Mouse (Mus musculus): ENCODE data around the gene Smg6.

Smg6 gene

GRCm38 (mm10) chr11:75049807-75050206 is 124.2 kb downstream of the Smg6 start:
- no peak for DNase-seq

GRCm38 (mm10) chr11:75051239-75051638 is 125.6 kb downstream of the Smg6 start:
- DNase-seq = no peak

DNA sequence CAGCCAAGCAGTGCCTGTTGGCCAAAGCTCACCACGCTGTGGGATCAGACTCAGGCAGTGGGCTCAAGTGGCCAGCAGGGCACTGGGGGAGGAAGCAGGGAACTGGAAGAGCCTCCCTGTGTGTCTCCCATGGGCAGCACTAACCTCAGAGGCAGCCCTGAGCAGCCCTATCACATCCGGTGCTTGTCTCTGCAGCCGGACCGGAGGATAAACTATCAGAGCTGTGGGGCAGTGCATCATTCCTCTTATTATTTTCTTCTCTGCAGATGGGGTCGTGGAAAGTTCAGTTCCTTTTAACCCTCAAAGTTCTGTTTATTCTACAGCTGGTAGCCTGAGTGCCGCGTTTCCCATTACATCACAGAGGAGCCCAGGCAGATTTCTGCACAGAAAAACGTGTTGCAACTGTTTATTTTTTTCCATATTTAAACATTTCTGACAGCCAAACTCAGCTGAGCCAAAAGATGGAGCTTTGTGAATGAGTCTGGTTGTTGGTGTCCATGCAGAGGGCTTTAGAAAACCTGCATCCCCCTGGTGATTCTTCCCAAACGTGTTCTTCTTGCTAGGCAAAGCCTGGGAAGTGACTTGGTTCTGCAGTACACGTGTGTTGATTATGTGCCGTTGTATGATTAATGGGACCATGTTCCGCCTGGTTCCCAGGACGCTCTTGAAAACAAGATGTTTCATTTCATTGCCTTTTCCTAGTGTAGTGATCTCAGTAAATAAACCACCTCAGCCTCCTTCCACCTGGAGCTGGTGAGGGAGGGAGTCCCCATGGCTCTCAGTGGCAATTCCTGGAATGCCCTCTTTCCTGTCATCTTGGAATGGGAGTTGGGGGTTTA is 126.3 kb downstream of the Smg6 start:
- DNase-seq = no peak

DNA sequence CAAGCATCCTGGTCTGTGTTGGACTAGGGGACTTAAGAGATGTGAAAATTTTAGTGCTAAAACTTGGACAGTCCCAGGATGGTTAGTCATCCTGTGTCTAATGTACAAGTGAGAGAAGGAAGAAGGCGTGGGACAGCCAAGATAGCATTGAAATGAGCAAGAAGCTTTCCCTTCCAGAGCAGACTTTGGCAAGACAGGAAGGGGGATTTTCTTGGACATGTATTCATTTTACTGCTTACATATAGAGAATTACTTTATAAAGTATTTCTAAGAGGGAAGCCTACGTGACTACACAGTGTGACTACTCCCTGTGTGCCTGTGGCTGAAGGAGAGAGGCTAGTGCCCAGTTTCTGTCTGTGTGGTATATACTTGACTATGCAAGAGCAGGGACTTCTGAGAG is 127.4 kb downstream of the Smg6 start:
- DNase-seq = no peak

DNA sequence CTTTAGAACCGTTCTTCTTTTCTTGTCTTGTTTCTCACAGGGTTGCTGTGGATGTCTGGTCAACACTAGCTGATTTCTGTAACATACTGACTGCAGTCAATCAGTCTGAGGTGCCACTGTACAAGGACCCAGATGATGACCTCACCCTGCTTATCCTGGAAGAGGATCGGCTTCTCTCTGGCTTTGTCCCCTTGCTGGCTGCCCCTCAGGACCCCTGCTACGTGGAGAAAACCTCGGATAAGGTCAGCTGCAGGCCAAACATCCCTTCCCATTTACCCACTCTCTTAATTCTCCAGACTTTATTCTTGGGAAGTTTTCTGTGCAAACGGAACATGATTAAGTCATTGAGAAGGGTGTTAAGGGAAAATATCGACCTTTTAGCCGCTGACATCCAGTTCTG is 128.1 kb downstream of the Smg6 start:
- no peak for DNase-seq

GRCm38 (mm10) chr11:75054184-75054877 is 128.7 kb downstream of the Smg6 start:
- no peak for DNase-seq

DNA sequence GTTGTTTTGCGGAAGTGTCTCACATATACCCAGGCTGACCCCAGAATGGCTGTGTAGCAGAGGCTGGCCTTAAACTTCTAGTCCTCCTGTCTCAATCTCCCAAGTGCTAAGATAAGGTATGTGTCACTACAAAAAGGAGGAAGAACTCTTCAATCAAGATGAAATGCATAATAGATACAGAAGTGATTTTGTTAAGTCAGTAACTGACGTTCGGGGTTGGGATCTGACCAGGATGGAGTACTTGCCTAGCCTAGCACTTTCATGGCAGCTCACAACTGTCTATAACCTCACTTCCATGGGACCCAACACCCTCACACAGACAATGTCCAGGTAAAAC is 129.2 kb downstream of the Smg6 start:
- DNase-seq = no peak

DNA sequence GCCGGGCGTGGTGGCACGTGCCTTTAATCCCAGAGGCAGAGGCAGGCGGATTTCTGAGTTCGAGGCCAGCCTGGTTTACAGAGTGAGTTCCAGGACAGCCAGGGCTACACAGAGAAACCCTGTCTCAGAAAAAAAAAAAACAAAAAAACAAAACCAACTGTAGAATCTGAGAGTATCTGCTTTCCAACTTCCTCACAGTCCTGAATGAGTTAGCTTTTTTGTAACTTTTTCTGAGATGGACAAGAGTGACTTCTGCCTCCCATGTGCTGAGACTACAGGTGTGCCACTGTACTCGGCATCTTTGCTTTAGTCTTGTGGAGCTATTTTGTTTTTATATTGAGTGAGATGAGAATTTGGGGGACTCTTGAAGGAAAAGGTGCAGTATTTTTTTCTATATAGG is 137.0 kb downstream of the Smg6 start:
- no peak for DNase-seq

DNA sequence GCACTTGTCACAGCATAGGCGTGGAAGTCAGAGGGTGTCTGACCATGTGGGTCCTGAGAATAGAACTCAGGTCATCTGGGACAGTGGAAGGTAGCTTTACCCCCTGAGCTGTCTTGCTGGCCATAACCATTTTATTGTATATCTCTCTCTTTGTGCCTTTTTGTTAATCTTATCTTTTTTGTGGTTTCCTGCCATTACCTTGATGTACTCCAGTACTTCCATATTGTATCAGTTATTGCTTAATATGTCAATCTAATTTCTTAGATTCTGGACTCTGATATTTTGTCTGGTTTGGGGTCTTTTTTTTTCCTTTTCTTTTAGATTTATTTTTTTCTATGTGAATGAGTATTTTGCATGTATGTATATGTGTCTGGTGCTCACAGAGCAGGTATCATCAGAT is 138.6 kb downstream of the Smg6 start:
- DNase-seq = no peak

GRCm38 (mm10) chr11:75071352-75071751 is 145.7 kb downstream of the Smg6 start:
- DNase-seq = no peak

GRCm38 (mm10) chr11:75072932-75073625 is 147.5 kb downstream of the Smg6 start:
- DNase-seq = no peak

DNA sequence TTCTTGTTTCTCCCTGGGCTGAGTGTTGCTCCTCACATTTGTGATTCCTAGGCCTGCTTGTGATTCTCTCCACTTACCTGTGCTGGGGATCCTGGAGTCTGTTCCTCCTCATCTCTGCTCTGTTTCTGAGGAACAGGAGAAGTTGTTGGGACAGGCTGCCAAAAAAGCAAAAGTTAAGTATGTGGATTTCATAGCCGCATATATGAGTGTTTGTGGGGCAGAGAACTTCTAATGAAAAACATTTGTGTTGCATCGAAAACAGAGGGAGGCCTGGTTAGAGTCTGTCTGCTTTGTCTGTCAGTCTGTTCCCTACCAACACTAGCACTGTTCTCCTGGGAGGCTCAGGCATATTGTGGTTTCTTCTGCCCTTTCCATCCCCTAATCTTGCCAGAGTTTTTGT is 148.1 kb downstream of the Smg6 start:
- DNase-seq = no peak

GRCm38 (mm10) chr11:75074543-75074942 is 148.9 kb downstream of the Smg6 start:
- no peak for DNase-seq

DNA sequence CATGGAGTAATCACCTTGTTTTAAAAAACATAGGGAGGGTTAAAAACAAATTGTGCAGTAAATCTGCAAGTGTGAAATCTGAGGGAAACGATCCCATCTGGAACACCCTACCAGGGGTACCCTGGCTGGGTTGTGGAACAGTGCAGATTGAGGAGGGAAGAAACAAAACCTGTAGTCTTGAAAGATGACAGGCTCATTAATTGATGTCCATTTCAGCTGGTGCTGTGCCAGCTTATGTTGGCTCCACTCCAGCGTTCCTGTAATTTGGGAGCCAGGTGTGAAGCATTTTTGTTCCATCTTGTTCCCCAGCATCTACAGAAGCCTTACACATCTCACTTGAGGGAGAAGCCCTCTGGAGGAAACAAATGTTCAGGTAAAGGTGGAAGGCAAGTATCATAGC is 153.0 kb downstream of the Smg6 start:
- DNase-seq = peak; percentile 71 to 74

DNA sequence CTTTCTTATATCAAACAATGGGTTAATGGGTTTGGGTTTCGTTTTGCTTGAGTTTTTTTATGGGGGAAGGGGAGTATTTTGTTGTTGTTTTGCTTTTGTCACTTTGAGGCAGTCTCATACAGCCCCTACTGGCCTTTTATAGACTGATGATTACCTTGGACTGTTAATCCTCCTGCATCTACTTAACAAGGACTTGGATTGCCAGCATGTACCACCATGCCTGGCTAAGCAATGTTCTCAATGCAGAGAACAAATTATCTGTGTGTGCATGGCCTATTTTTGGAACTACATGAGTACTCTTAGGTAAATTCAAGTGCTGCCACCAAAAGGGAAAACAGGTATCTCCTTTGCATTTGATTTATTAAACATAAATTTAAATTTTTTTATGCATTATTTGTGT is 157.4 kb downstream of the Smg6 start:
- peak; percentile 11 to 13 for DNase-seq

- peak; percentile 32 to 38 for DNase-seq
These were observed 166.5 kb downstream of the Smg6 start for GRCm38 (mm10) chr11:75092159-75092558.

DNA sequence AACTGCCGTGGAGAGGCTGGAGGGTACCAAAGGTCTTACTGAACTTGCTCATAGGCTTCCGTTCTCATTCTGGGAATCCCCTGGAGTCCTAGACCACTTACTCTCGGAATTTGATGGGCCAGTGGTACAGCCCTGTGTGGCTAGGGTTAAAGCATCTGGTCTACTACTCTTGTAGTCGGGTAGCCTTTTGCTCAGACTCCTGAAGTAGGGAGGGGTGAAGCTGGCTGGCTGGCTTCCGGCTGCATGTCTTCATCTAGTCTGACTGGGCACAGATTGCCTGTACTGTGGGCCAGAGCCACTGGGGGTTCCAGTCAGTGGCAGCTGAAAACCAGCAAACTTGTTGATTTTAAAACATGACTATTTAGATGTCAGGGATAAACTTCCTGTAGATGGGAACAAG is 167.0 kb downstream of the Smg6 start:
- DNase-seq = peak; percentile 72 to 73

DNA sequence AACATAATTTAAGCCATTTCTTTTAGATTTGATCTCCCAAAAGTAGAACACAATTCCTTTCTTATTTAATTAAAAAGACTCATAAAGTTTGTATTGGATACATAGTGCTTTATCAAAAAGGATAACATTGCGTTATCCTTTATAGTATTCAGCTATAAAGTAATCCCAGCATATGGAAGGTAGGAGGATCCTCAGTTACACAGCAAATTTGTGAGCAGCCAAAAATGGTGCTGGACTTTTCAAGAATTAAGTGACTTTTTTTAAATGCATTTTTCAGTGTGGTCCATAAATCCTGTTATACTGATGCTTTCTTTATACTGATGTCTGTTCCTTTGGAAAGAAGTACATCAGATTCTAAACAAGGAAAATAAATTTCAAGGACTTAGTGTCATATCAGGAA is 169.1 kb downstream of the Smg6 start:
- no peak for DNase-seq

- DNase-seq = peak; percentile 26 to 50
These were observed 177.2 kb downstream of the Smg6 start for GRCm38 (mm10) chr11:75102763-75103339.

- DNase-seq = no peak
These were observed 181.0 kb downstream of the Smg6 start for GRCm38 (mm10) chr11:75106614-75107013.

GRCm38 (mm10) chr11:75108909-75109308 is 183.3 kb downstream of the Smg6 start:
- no peak for DNase-seq

DNA sequence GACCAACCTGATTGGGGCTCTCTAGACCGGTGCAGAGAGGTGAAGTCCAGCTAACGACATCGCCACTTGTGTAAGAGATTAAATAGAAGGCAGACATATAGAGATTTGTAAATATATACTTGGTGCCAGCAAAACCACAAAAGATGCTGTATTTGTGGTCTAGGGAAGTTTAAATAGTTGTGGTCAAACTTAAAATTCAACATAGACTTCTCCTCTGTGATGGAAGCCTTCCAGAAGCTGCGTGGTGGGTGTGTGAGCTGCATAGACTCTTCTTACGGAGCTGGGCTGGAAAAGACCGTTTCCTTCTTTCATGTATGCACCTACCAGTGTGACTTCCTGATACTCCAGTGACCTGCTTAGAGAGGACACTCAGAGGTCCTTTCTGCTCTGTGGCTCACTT is 190.8 kb downstream of the Smg6 start:
- DNase-seq = no peak

DNA sequence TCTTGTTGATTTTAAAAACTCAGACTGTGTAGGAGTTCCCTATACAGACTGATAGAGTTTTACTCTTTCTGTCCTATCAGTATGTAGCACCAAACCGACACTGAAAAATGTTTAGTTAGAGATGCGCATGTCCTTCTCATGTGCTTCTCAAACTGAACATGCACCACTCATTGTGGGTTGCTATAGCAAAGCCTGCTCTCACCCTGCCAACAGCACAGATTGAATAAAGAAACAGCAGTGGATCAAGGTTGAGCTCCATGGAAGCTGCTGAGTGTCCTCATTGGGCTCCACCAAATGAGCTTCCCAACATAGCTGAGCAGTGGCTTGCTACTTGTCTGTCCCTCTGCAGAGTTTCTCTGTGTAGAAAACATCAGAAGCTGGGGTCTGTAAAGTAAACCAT is 192.5 kb downstream of the Smg6 start:
- DNase-seq = peak in 1 of 2 experiments; percentile 16

GRCm38 (mm10) chr11:75119298-75119697 is 193.7 kb downstream of the Smg6 start:
- peak; percentile 71 to 79 for DNase-seq
